Mouse (Mus musculus) liver, adult 2 months (tissue): ENCODE results near the gene Synpo2.

Experiments
- CTCF ChIP-seq: fragments of 200-500 bp; IDR thresholded peaks from 2 replicates; pipeline ENCODE4 v1.5.1; 2011; ENCODE audit warnings: low read depth, low read length, control low read depth
- POLR2A ChIP-seq: fragments of 200-500 bp; IDR thresholded peaks from 2 replicates; pipeline ENCODE4 v1.6.1; 2011; ENCODE audit warnings: low read length, control low read depth; ENCODE audit not compliant: insufficient read depth; ENCODE audit errors: extremely low read depth

GRCm38 (mm10) chr3:123123817-123124216 is 112.1 kb downstream of the Synpo2 start:
- TF ChIP-seq POLR2A (no peak), CTCF (no peak)
